Mouse (Mus musculus) olfactory bulb, adult 2 months (tissue): ENCODE measurements around the gene Mknk1.

ENCODE experiments used
- CTCF ChIP-seq: fragments of 200-500 bp; IDR thresholded peaks from 2 replicates; pipeline ENCODE4 v1.5.1; 2012; ENCODE audit warnings: low read depth, mild to moderate bottlenecking, low read length, moderate library complexity; ENCODE audit not compliant: insufficient read depth
- POLR2A ChIP-seq: fragments of 200-500 bp; IDR thresholded peaks from 2 replicates; pipeline ENCODE4 v1.6.1; 2012; ENCODE audit warnings: mild to moderate bottlenecking, low read depth, low read length, moderate library complexity; ENCODE audit not compliant: insufficient read depth

DNA sequence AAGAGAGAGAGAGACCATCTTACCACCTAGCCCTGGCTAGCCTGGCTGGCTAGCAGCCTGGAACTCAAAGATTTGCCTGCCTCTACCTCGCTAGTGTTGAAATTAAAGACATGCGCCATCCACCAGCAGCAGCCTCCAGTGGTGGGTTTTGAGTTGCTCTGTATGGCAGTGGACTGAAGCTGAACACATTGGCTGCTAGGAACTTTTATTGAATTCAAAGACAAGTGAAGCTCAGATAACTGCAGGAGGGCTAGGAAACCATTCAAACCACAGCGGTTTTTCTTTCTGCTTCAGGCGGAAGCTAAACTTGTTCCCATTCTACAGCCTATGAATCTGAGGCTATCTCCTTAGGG is 11.5 kb upstream of the Mknk1 start:
- TF ChIP-seq CTCF (no peak), POLR2A (no peak)
